Mouse (Mus musculus) bone marrow macrophage, adult 2 months (primary cell): ENCODE measurements at regions not wholly inside any gene's neighbourhood (a gene's known extent, or its start where the extent isn't known, plus 50 kb on each side); places are given as distances from the start of the nearest gene placed in this dataset.

Experiments
- CTCF ChIP-seq: IDR thresholded peaks from 2 replicates; pipeline ENCODE4 v1.5.1; 2012; ENCODE audit warnings: low read depth, mild to moderate bottlenecking, low read length, moderate library complexity
- POLR2A ChIP-seq: IDR thresholded peaks from 2 replicates; pipeline ENCODE4 v1.6.1; 2012; ENCODE audit warnings: mild to moderate bottlenecking, low read depth, low read length, borderline replicate concordance

- TF ChIP-seq POLR2A (no peak), CTCF (no peak)
These were observed 205.1 kb upstream of the Clec14a start for GRCm38 (mm10) chr12:58474181-58474580.
